Mouse (Mus musculus) limb, embryonic 12.5 days (tissue): ENCODE data around the gene Phpt1. TPM values are rescaled to one million over a fixed set of nuclear protein-coding genes. Genes with fewer than 3 reads are reported as not detected.

Experiments used
- ATAC-seq: fragments of 200-750 bp; cut with Nextera tagmentation; 2 replicates; pipeline ENCODE4 v1.8.0; 2017; ENCODE audit warnings: low read depth, moderate TSS enrichment; ENCODE audit not compliant: insufficient number of reproducible peaks, insufficient read depth, low FRiP score, low TSS enrichment
- H3K27ac ChIP-seq: fragments of 300-500 bp; sonication (generic); 2 replicates; pipeline ENCODE4 v1.5.1; 2016; ENCODE audit warnings: mild to moderate bottlenecking, moderate library complexity
- H3K27me3 ChIP-seq: fragments of 300-500 bp; sonication (generic); 2 replicates; pipeline ENCODE4 v1.6.1; 2016; ENCODE audit warnings: mild to moderate bottlenecking, moderate library complexity
- H3K36me3 ChIP-seq: fragments of 300-500 bp; sonication (generic); 2 replicates; pipeline ENCODE4 v1.6.1; 2016; ENCODE audit warnings: mild to moderate bottlenecking, moderate library complexity
- H3K4me1 ChIP-seq: fragments of 300-500 bp; sonication (generic); replicated peaks from 2 replicates; pipeline ENCODE4 v1.6.1; 2016
- H3K4me2 ChIP-seq: fragments of 300-500 bp; sonication (generic); 2 replicates; pipeline ENCODE4 v1.6.1; 2016; ENCODE audit warnings: mild to moderate bottlenecking, moderate library complexity
- H3K4me3 ChIP-seq: fragments of 300-500 bp; sonication (generic); replicated peaks from 2 replicates; pipeline ENCODE4 v1.5.1; 2016; ENCODE audit warnings: mild to moderate bottlenecking
- H3K9ac ChIP-seq: fragments of 300-500 bp; sonication (generic); replicated peaks from 2 replicates; pipeline ENCODE4 v1.6.1; 2016; ENCODE audit warnings: mild to moderate bottlenecking, moderate library complexity
- H3K9me3 ChIP-seq: fragments of 300-500 bp; sonication (generic); 2 replicates; pipeline ENCODE4 v1.6.1; 2016; ENCODE audit warnings: mild to moderate bottlenecking, moderate library complexity
- WGBS: fragments of 180-500 bp; shearing (Covaris S2); methylation state at CpG from one replicate; pipeline ENCODE4 v1.1.7; 2016; 5-methylcytosine and 5-hydroxymethylcytosine counted together
- polyA plus RNA-seq: library from polyadenylated mRNA; unstranded; fragments of >200 nt; fragmentation: Nextera tagmentation; extraction: Ambion mirVana; gene quantifications from 2 replicates; pipeline ENCODE4 v1.2.1, GENCODE M21; 2016

Phpt1 gene
- polyA plus RNA-seq, 1 experiment from 2014 or later = 183 TPM

DNA sequence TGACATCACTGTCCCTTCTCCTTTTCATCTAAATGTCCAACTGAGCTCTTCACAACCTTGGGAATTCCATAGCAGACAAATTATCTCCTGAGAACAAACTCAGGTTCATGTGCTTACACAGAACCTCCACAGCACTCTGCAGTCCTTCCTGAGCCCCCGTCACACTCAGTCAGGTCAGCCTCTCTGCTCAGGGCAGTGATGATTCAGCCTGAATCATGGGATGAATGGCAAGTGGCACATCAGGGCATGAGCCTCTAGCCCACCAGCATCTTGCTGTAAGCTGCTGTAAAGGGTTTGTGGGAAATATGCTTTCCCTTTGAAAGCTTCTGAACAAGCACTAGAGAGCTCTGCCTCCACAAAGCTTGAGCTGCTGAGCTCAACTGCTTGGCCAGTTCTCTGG, 23.7 kb upstream of the Phpt1 start:
- no peak for ATAC-seq
- no peak overlapping the region for H3K4me2 ChIP-seq
- no peak overlapping the region for H3K9ac ChIP-seq
- H3K27ac ChIP-seq = no peak overlapping the region
- no peaks in the 10 kb centered on the region for H3K9me3 ChIP-seq
- H3K27me3 ChIP-seq = no peaks in the 10 kb centered on the region
- peaks cover 95% of the 10 kb centered on the region for H3K36me3 ChIP-seq
- H3K4me1 ChIP-seq = no peaks in the 10 kb centered on the region
- H3K4me3 ChIP-seq = no peak overlapping the region
- 91% methylated on average over 1 of the region's 1 CpGs for WGBS

DNA sequence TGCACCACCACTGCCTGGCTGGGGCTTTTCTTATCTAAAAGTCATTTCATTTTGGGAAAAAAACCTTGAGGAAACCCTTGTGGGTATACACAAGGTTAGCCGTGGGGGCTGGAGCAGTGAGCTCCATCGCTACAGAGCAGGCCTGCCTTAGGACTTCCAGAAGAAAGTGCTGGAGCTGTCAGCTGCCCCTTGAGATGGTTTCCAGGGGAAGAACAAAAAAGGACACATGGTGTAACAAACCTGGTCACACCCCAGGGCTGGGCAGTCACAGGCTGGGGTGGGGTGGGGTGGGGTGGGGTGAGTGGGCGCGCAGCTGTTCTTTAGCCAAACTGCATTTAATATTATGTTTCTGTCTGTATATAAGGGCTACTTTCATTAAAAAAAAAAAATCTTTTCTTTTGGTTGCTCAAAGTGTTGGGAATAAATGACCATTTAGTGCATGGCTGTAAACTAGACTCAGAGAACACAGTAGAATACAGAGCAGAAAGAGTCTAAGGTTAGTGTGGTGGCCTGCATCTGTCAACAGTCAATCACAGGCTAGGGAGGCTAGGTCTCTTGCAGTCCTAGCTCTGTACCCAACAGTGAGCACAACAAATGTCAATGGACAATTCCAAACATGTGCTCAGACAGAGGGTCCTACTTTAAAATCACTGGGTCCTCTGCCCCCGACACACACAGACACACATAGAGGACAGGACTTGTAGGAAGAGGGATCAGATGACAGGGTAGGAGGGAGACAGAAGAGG, 21.9 kb upstream of the Phpt1 start:
- no peak overlapping the region for H3K4me2 ChIP-seq
- no peaks in the 10 kb centered on the region for H3K9me3 ChIP-seq
- no peak overlapping the region for H3K4me3 ChIP-seq
- H3K36me3 ChIP-seq = peaks cover 95% of the 10 kb centered on the region
- H3K27me3 ChIP-seq = no peaks in the 10 kb centered on the region
- H3K4me1 ChIP-seq = no peaks in the 10 kb centered on the region
- H3K27ac ChIP-seq = no peak overlapping the region
- WGBS = 95% methylated on average over 5 of the region's 5 CpGs
- no peak overlapping the region for H3K9ac ChIP-seq
- ATAC-seq = no peak

DNA sequence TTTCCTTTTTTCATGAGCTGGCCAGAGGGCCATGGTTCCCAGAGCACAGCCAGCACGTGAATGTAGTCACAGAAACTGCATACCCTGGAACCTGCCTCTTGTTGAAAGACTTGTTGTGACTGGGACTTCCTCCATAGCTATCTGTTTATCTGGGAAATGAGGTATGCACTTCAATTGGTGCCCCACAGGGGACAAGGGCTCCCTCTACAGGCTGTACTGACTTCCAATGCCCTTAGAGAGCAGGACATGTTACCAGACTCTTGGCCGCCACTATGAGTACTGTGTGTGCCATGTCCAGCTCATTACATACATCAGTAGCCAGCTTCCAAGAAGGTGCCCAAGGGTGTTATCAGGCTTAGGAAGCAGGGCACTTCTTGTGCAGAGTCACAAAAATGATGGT, 16.8 kb upstream of the Phpt1 start:
- no peak for ATAC-seq
- H3K9ac ChIP-seq = no peak overlapping the region
- no peaks in the 10 kb centered on the region for H3K27me3 ChIP-seq
- peaks cover 95% of the 10 kb centered on the region for H3K36me3 ChIP-seq
- WGBS = 95% methylated on average over 2 of the region's 2 CpGs
- no peak overlapping the region for H3K4me3 ChIP-seq
- no peaks in the 10 kb centered on the region for H3K9me3 ChIP-seq
- no peak overlapping the region for H3K27ac ChIP-seq
- H3K4me1 ChIP-seq = no peaks in the 10 kb centered on the region
- no peak overlapping the region for H3K4me2 ChIP-seq

DNA sequence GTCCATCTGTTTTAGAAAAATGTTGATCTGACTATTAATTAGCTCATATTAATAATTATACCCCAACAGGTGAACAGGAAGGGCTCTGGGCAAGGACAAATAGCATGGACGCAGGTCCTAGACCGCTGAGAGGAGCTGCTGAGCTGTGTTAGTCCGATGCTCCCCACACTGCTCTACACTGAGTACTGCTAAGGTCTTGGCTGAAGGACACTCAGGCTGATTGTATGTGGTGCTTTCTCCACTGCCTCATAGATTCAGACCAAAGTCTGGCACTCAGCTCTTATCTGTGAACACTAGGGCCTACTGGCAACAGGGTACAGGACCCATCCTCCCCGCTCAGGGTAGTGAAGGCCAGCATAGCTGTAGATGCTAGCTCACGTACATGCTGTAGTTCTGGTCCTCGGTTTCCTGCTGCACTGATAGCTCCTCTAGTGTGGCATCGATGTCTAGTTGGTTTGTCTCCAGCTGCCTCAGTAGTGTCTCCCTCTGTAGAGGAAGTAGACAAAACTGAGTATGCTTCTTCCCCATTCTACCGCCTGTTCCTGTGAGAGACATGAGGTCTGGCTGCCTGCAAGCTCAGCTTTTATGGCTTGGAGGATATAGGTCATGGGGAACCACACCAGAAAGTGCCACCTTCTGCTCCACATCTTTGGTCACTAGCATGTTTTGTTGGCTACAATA, 13.3 kb upstream of the Phpt1 start:
- H3K36me3 ChIP-seq = peaks cover 98% of the 10 kb centered on the region
- H3K4me1 ChIP-seq = peaks cover 3% of the 10 kb centered on the region; the same call in 1 of the 2 replicates
- no peaks in the 10 kb centered on the region for H3K9me3 ChIP-seq
- no peak overlapping the region for H3K27ac ChIP-seq
- H3K4me3 ChIP-seq = no peak overlapping the region
- H3K4me2 ChIP-seq = no peak overlapping the region
- no peak overlapping the region for H3K9ac ChIP-seq
- 95% methylated on average over 8 of the region's 8 CpGs for WGBS
- ATAC-seq = no peak
- H3K27me3 ChIP-seq = no peaks in the 10 kb centered on the region

DNA sequence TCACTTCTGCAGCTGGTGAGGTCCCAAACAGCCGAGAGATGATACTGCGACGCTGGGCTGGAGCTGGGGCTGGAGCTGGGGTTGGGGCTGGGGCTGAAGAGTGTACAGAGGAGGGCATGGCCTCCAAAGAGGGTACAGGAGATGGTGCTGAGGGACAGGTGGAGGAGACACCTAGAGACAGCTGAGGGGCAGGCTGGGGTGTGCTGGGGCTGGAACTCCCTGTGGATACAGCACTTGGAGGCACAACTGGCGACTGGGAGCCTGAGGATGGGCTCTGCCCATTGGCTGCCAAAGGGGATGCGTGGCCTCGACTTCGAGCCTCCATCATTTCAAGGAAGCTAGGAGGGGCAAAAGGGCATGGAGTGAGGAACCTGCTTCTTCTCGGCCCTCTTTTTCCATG, 12.3 kb upstream of the Phpt1 start:
- Histone ChIP-seq H3K27ac (no peak overlapping the region), H3K4me2 (no peak overlapping the region), H3K27me3 (no peaks in the 10 kb centered on the region), H3K36me3 (peaks cover 95% of the 10 kb centered on the region), H3K9ac (no peak overlapping the region), H3K4me1 (peaks cover 14% of the 10 kb centered on the region), H3K4me3 (no peak overlapping the region), H3K9me3 (no peaks in the 10 kb centered on the region)
- 93% methylated on average over 8 of the region's 8 CpGs for WGBS
- no peak for ATAC-seq

DNA sequence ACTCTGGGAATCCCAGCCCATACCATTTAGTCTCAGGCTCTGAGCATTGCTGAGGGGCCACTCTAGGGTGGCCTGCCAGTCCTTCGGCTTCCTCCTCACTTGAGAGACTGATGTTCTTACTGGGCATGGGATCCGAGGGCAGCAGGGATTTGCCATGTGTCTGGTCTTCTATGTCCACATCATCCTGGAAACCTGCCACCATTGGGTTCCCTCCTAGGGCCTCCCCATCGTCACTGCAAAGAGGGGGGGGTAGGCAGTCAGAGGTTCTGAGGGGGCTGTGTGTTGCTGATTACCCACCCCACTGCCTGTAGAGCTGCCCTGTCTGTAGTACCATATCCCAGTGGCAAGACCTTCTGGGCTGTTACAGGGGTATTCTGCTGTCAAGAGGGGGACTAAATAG, 10.6 kb upstream of the Phpt1 start:
- no peak for ATAC-seq
- Histone ChIP-seq H3K4me2 (no peak overlapping the region), H3K27ac (no peak overlapping the region), H3K9ac (no peak overlapping the region), H3K36me3 (peaks cover 78% of the 10 kb centered on the region), H3K27me3 (peaks cover 7% of the 10 kb centered on the region), H3K9me3 (no peaks in the 10 kb centered on the region), H3K4me3 (no peak overlapping the region), H3K4me1 (peaks cover 28% of the 10 kb centered on the region)
- WGBS = 91% methylated on average over 3 of the region's 3 CpGs

DNA sequence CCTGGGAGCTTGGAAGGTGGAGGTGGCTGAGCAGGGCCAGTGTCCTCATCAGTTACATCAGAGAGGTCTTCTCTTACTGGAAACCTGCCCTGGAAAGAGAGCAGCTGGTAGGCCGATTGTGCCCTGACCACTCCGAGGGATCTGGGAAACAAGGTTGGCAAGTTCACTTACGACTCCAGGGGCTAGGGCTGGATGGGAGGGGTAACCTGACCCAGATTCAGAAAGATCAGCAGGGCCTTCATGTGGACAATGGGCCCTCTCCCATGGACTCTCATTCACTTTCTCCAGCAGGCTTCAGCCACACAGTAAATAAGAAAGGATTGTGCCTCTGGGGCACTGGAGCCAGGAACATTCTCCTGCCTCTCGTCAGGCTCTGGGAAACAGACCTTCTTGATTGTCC, 9.8 kb upstream of the Phpt1 start:
- Histone ChIP-seq H3K9ac (no peak overlapping the region), H3K27me3 (peaks cover 15% of the 10 kb centered on the region), H3K27ac (no peak overlapping the region), H3K4me3 (no peak overlapping the region), H3K4me2 (no peak overlapping the region), H3K36me3 (peaks cover 71% of the 10 kb centered on the region), H3K4me1 (peaks cover 33% of the 10 kb centered on the region), H3K9me3 (no peaks in the 10 kb centered on the region)
- ATAC-seq = no peak
- 91% methylated on average over 4 of the region's 4 CpGs for WGBS

DNA sequence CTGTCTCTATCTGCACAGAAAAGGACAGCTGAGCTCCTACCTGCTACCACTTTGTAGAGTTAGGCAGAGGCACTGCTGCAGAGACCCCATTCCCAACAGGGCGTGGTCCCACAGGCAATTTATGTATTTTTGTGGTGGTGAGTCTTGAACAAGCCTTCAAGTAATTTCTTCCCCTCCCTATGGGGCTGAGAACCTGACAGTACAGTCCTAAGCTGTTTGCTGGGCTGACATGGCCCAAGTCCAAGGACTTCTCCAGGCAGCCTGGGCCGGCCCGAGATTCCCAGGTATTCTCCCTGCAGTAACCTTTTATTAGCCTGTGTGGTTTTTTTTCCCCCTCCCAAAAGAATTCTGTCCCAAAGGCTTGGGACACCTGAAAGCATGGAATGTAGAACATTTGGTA, 9.1 kb upstream of the Phpt1 start:
- WGBS = 90% methylated on average over 3 of the region's 3 CpGs

DNA sequence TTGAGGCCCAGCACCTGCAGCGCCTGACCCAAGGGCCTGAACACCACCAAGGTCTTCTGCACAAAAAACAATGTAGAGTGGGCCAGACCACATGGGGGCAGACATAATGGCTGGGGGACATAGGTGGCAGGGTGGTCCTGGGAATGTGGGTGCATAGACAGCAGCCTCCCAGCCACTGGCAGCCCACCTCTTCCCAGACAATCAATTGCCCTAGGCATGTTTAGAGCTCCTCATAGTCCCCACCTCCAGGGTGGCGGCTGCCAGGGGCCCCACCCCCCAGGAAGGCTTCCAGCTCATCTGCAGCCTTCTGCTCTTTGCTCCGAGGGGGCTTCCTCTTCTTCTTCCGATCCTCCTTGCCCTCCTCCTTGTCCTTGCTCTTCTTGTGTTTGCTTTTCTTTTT, 8.5 kb upstream of the Phpt1 start:
- Histone ChIP-seq H3K9me3 (no peaks in the 10 kb centered on the region), H3K27ac (no peak overlapping the region), H3K9ac (no peak overlapping the region), H3K27me3 (peaks cover 28% of the 10 kb centered on the region), H3K4me3 (no peak overlapping the region), H3K36me3 (peaks cover 58% of the 10 kb centered on the region), H3K4me2 (no peak overlapping the region), H3K4me1 (peaks cover 45% of the 10 kb centered on the region)
- 79% methylated on average over 4 of the region's 4 CpGs for WGBS
- ATAC-seq = no peak

More for the DNA sequence above, 9.1 kb upstream of the Phpt1 start:
- peaks cover 22% of the 10 kb centered on the region for H3K27me3 ChIP-seq
- H3K36me3 ChIP-seq = peaks cover 64% of the 10 kb centered on the region
- H3K4me1 ChIP-seq = peaks cover 40% of the 10 kb centered on the region
- no peak overlapping the region for H3K9ac ChIP-seq
- H3K9me3 ChIP-seq = no peaks in the 10 kb centered on the region
- no peak overlapping the region for H3K4me2 ChIP-seq
- no peak for ATAC-seq
- H3K4me3 ChIP-seq = no peak overlapping the region
- H3K27ac ChIP-seq = no peak overlapping the region

DNA sequence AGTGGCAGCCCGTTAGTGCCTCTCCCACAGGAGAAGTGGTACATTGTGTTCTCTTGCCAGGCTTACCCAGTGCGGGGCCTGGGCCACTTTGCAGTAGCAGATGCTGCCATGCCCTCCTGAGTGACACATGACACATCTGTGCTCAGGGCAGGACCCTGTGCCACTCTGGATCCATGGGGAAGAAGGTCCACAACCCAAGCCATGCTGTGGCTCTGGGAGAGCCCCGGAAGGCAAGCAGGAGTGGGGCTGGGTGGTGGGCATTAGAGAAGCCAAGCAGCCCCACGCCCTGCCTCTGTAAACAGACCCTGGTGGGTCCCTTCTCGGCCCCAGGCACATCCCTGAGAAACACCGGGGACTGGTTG, 8.1 kb upstream of the Phpt1 start:
- 81% methylated on average over 6 of the region's 6 CpGs for WGBS
- H3K27me3 ChIP-seq = peaks cover 32% of the 10 kb centered on the region
- no peak for ATAC-seq
- H3K27ac ChIP-seq = no peak overlapping the region
- H3K9me3 ChIP-seq = no peaks in the 10 kb centered on the region
- H3K36me3 ChIP-seq = peaks cover 53% of the 10 kb centered on the region
- H3K4me1 ChIP-seq = peaks cover 50% of the 10 kb centered on the region
- H3K4me2 ChIP-seq = no peak overlapping the region
- peak overlapping the region; percentile 27; the same call in 1 of the 2 replicates for H3K9ac ChIP-seq
- H3K4me3 ChIP-seq = no peak overlapping the region

DNA sequence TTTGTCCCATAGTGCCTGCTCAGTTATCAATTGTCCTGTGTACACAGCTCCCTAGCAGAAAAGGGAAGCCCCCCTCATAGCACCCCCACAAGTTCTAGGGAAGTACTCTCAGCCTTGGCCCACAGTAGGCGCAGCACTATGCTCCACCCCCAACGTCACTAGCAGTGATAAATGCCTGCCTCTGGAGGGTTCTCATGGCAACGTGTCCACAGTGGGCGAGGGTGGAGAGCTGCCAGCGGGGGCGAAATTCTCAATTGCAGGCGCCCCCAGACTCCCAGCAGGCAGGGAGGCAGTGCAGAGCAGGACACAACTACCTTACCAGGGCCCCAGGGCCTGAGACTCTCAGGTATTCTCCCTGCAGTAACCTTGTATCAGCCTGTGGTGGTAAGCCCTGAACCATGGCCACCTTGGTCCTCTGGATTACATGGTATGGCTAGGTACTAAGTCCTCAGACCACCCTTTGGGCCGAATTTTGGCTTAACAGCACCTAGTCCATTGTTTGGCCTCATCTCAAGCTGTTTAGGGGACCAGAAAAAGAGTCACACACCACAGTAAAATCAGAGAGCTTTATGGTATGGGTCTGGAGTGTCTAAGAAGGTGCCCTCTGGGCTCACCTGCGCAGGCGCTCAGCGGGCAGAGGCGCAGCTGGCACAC, 7.6 kb upstream of the Phpt1 start:
- no peak overlapping the region for H3K27ac ChIP-seq

More for the DNA sequence above, 7.6 kb upstream of the Phpt1 start:
- no peak overlapping the region for H3K4me2 ChIP-seq
- H3K4me1 ChIP-seq = peaks cover 55% of the 10 kb centered on the region
- no peak overlapping the region for H3K4me3 ChIP-seq
- ATAC-seq = no peak
- 61% methylated on average over 12 of the region's 12 CpGs for whole genome bisulfite sequencing
- H3K9ac ChIP-seq = peak overlapping the region; percentile 27; the same call in 1 of the 2 replicates
- H3K36me3 ChIP-seq = peaks cover 48% of the 10 kb centered on the region
- H3K9me3 ChIP-seq = no peaks in the 10 kb centered on the region
- H3K27me3 ChIP-seq = peaks cover 38% of the 10 kb centered on the region
